Mouse (Mus musculus) heart, adult 2 months (tissue): ENCODE results near the gene Kctd17. TPM values are rescaled to one million over a fixed set of nuclear protein-coding genes. Genes with fewer than 3 reads are reported as not detected.

Experiments
- DNase-seq, 2 experiments: peaks; one replicate each; pipeline ENCODE4 v3.0.0; 2021
- H3K27ac ChIP-seq: fragments of 200-600 bp; 2 replicates; pipeline ENCODE4 v1.8.1; 2022
- H3K27me3 ChIP-seq: fragments of 200-500 bp; 2 replicates; pipeline ENCODE4 v1.6.1; 2012; ENCODE audit warnings: mild to moderate bottlenecking, low read length, inconsistent platforms, mixed read lengths; ENCODE audit not compliant: control insufficient read depth, insufficient read depth
- H3K36me3 ChIP-seq: fragments of 200-500 bp; 2 replicates; pipeline ENCODE4 v1.6.1; 2012; ENCODE audit warnings: low read length, inconsistent platforms; ENCODE audit not compliant: control insufficient read depth, insufficient read depth
- H3K4me1 ChIP-seq: fragments of 200-500 bp; 2 replicates; pipeline ENCODE4 v1.6.1; 2011; ENCODE audit warnings: low read length; ENCODE audit not compliant: control insufficient read depth, insufficient read depth
- H3K4me3 ChIP-seq: fragments of 200-600 bp; 2 replicates; pipeline ENCODE4 v1.8.1; 2022
- H3K79me2 ChIP-seq: fragments of 200-500 bp; replicated peaks from 2 replicates; pipeline ENCODE4 v1.6.1; 2012; ENCODE audit warnings: mild to moderate bottlenecking, inconsistent platforms, low read length, moderate library complexity, mixed read lengths; ENCODE audit not compliant: control insufficient read depth, insufficient read depth
- H3K9ac ChIP-seq: fragments of 200-500 bp; 2 replicates; pipeline ENCODE4 v1.6.1; 2012; ENCODE audit warnings: low read depth, mild to moderate bottlenecking, control low read depth, inconsistent platforms, low read length, mixed read lengths
- CTCF ChIP-seq: fragments of 200-600 bp; IDR thresholded peaks from 2 replicates; pipeline ENCODE4 v1.8.1; 2022; ENCODE audit warnings: antibody characterized with exemption, mild to moderate bottlenecking, moderate library complexity
- EP300 ChIP-seq: fragments of 200-500 bp; IDR thresholded peaks from 2 replicates; pipeline ENCODE4 v1.6.1; 2011; ENCODE audit warnings: low read depth, low read length, control low read depth; ENCODE audit not compliant: insufficient read depth
- POLR2A ChIP-seq: fragments of 200-500 bp; IDR thresholded peaks from 2 replicates; pipeline ENCODE4 v1.6.1; 2011; ENCODE audit warnings: mild to moderate bottlenecking, low read depth, low read length, control low read depth; ENCODE audit not compliant: insufficient read depth
- WGBS: fragments of 180-500 bp; shearing (Covaris S2); methylation state at CpG from one replicate; pipeline ENCODE4 v1.1.7; 2018; 5-methylcytosine and 5-hydroxymethylcytosine counted together
- intact Hi-C: fragments of 180-260 bp; cut with DNase I; formaldehyde crosslinking; loops from one replicate; pipeline ENCODE4 v1.15.1; 2025
- polyA plus RNA-seq: library from polyadenylated mRNA; depleted of rRNA; stranded (reverse); fragments of >200 nt; gene quantifications from 2 replicates; pipeline ENCODE4 v1.2.3, GENCODE M21; 2012
- total RNA-seq, 2 experiments: library from RNA; stranded (reverse); gene quantifications; 2 replicates each; pipeline ENCODE4 v1.2.3; 2021

Kctd17 gene
- total and polyA plus RNA-seq, 3 experiments = 18.4 to 66.1 (median 24.5) TPM

DNA sequence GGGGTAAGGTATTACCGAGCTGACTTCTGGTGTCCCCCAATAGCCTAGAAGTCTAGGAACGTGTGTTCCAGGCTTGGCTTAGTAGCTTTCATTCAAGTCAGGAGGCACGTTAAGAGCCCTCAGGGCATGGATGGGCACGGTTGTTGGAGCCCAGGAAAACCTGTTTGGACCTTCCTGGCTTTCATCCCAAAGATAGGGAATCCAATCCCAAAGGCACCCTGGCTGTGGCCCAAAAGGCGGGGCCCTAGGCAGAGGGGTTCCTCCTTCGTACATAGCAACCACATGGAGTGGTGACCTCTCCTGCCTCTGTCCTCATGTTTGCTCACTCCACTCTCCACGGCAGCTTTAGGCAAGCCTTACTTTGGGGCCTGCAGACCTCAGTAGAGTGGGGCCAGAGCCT is 25.9 kb upstream of the Kctd17 start:
- no peak for TF ChIP-seq CTCF
- TF ChIP-seq EP300 = no peak
- intact Hi-C loops = no loop called here

GRCm38 (mm10) chr15:78403301-78403741 is 25.0 kb upstream of the Kctd17 start:
- no peak overlapping the region; the same call in 1 of the 2 replicates for H3K9ac ChIP-seq
- TF ChIP-seq POLR2A = no peak
- TF ChIP-seq EP300 = no peak
- no peak for TF ChIP-seq CTCF
- no peaks in the 10 kb centered on the region for H3K79me2 ChIP-seq
- no peak overlapping the region for H3K4me3 ChIP-seq
- peaks cover 28% of the 10 kb centered on the region for H3K4me1 ChIP-seq
- H3K27ac ChIP-seq = peak overlapping the region; percentile 55; the same call in 1 of the 2 replicates
- no peak for DNase-seq
- H3K36me3 ChIP-seq = no peaks in the 10 kb centered on the region; the same call in 1 of the 2 replicates
- 34% methylated on average over 3 of the region's 3 CpGs for WGBS
- intact Hi-C loops = no loop called here
- no peaks in the 10 kb centered on the region for H3K27me3 ChIP-seq

More for the DNA sequence above, 25.9 kb upstream of the Kctd17 start:
- no peaks in the 10 kb centered on the region; the same call in 1 of the 2 replicates for H3K36me3 ChIP-seq
- peaks cover 28% of the 10 kb centered on the region for H3K4me1 ChIP-seq
- peak overlapping the region; percentile 48 for H3K27ac ChIP-seq
- no peak overlapping the region for H3K4me3 ChIP-seq
- H3K27me3 ChIP-seq = no peaks in the 10 kb centered on the region
- H3K9ac ChIP-seq = no peak overlapping the region
- 40% methylated on average over 7 of the region's 7 CpGs for WGBS
- DNase-seq = peak; percentile 43 to 51
- no peaks in the 10 kb centered on the region for H3K79me2 ChIP-seq

DNA sequence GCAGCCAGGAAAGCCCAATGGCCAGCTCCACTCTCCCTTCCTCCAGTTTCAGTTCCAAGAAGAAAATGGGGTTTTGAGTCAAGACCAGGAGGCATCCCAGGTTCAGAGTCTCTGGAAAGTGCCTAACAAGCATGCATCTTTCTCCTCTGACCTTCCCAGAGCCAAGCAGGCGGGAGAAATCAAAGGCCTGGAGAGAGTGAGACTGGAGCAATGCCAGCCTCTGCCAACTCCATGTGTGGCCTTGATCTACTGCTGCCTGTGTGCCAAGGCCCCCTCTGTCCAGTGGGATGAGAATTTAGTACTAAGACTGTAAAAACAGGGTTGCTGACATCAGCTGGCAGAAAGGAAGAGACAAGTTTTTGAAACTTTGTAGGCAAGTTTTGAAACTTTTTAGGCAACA is 24.5 kb upstream of the Kctd17 start:
- H3K27me3 ChIP-seq = no peaks in the 10 kb centered on the region
- TF ChIP-seq CTCF (no peak), POLR2A (no peak), EP300 (no peak)
- no peaks in the 10 kb centered on the region for H3K79me2 ChIP-seq
- 49% methylated on average over 1 of the region's 1 CpGs for WGBS
- H3K4me1 ChIP-seq = peaks cover 28% of the 10 kb centered on the region
- H3K4me3 ChIP-seq = no peak overlapping the region
- intact Hi-C loops = no loop called here
- peak; percentile 53 to 58 for DNase-seq
- peak overlapping the region; percentile 55 for H3K27ac ChIP-seq
- H3K36me3 ChIP-seq = no peaks in the 10 kb centered on the region; the same call in 1 of the 2 replicates
- H3K9ac ChIP-seq = no peak overlapping the region

GRCm38 (mm10) chr15:78405098-78405497 is 23.3 kb upstream of the Kctd17 start:
- TF ChIP-seq EP300 (no peak), POLR2A (no peak), CTCF (no peak)
- DNase-seq = no peak
- Histone ChIP-seq H3K4me1 (peaks cover 28% of the 10 kb centered on the region), H3K27ac (peak overlapping the region; percentile 98), H3K36me3 (no peaks in the 10 kb centered on the region; the same call in 1 of the 2 replicates), H3K4me3 (peak overlapping the region; percentile 67), H3K9ac (peak overlapping the region; percentile 85), H3K79me2 (no peaks in the 10 kb centered on the region), H3K27me3 (no peaks in the 10 kb centered on the region)
- intact Hi-C loops = no loop called here
- WGBS = 64% methylated on average over 11 of the region's 11 CpGs

DNA sequence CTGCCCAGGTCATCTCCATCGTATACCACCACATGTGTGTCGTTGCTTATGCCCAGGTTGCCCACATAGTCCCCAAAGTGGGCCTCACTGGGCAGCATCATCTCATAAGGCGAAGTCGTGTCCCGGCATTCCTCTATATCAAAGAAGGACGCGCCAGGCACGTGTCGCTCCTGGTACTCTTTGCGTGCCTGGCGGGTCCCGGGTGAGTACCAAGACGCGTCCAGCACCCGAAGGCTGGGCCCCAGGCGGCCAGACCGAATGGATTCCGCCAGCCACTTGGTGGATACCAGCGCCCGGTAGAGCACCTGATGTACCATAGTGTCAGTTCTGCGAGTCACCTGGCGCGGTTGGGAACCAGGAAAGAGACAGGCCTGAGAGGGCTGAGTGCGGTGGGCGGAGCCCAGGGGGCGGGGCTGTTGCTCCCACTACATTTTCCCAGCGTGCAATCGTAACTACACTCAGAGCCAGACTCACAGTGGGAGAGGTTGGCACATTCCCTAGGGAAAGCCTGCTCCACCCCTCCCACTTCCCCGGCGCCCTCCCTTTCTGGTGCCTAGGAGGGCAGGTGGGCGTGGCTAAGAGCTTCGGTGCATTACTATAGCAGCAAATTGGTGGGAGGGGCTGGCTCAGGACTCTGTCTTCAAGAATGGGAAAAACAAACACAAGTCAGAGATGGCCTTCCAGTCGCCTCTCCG is 22.7 kb upstream of the Kctd17 start, which contains the start of gene Tst:
Gene Tst, minus strand, starts transcription at position 391 of the 695 bp plus-strand sequence.
- Histone ChIP-seq H3K27ac (peak within 1 kb of the TSS; percentile 98), H3K79me2 (no peaks in the 10 kb centered on the region), H3K36me3 (no peaks in the 10 kb centered on the region; the same call in 1 of the 2 replicates), H3K27me3 (no peaks in the 10 kb centered on the region), H3K4me1 (peaks cover 28% of the 10 kb centered on the region), H3K4me3 (peak within 1 kb of the TSS; percentile 67), H3K9ac (peak within 1 kb of the TSS; percentile 85)
- WGBS = 5% methylated on average over 34 of the region's 34 CpGs
- intact Hi-C loops = loop anchor here (2.0 kb wide), 1 partner anchor 23 kb away; the partner anchor contains the start of gene Kctd17
- TF ChIP-seq CTCF = no peak
- 0 out of 2 replicates have a peak, but pooled peaks have one; percentile 11 for TF ChIP-seq EP300
- DNase-seq = peak; percentile 87 to 91

DNA sequence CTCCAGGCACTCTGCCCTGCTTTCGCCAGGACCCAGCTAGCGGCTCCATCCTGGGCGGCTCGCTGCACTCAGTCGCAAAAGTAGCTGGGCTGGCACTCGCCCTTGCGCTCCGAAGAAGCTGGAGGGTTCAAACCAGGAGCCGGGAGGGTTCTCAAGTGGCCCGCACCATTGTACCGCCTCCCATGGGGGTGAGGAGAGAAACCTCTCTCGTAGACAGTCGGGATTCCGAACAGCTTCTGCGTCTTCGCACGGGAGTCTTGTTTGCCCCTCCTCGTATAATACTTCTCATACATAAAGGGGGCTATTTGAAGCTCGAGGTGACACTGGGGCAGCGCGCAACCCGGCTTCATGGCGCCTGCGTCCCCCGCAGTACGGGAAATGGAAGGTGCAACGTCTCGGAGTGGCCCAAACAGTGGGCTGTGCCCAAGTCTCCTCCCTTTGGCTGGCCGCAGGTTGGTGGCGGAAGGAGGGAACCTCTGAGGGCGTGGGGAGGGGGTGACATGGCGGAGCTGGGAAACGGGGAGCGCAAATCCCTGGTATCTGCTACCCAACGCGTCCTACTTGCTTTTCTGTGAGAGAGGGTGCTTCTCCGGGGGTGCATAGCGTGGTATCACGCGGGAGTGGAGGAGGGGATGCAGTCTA is 21.9 kb upstream of the Kctd17 start, which contains the start of gene Mpst:
Gene Mpst, plus strand, starts transcription at position 124 of the 642 bp plus-strand sequence.
- WGBS = under 1% methylated on average over 40 of the region's 40 CpGs
- peak; percentile 85 for TF ChIP-seq POLR2A
- 0 out of 2 replicates have a peak, but pooled peaks have one; percentile 4 for TF ChIP-seq CTCF
- no peak for TF ChIP-seq EP300
- intact Hi-C loops = loop anchor here (2.0 kb wide), 1 partner anchor 22 kb away; the partner anchor contains the start of gene Kctd17
- Histone ChIP-seq H3K27me3 (no peaks in the 10 kb centered on the region), H3K4me1 (peaks cover 23% of the 10 kb centered on the region), H3K4me3 (peak within 1 kb of the TSS; percentile 67), H3K27ac (peak within 1 kb of the TSS; percentile 98), H3K79me2 (no peaks in the 10 kb centered on the region), H3K36me3 (no peaks in the 10 kb centered on the region; the same call in 1 of the 2 replicates), H3K9ac (peak within 1 kb of the TSS; percentile 85)
- peak; percentile 93 to 94 for DNase-seq
